Mouse (Mus musculus): ENCODE results near the gene Gm10401.
A peak's percentile ranks its signal among the peaks of the same experiment; 100 is the strongest.
"Not testable (repeated sequence)": the region's sequence is repeated elsewhere in the genome, so short reads cannot be mapped to it uniquely, and the experiment has no call there.

Gm10401 gene

GRCm38 (mm10) chr5:115118961-115119570 is 21.0 kb upstream of the Gm10401 start, which contains the start of gene Acads:
Gene Acads (minus strand): TSS chr5:115119346.
- peak; percentile 91 for DNase-seq (ENCODE audit: low spot score)

- DNase-seq (ENCODE audit: low spot score), result no peak
Observed at GRCm38 (mm10) chr5:115117467-115117866, 19.4 kb upstream of the Gm10401 start.

GRCm38 (mm10) chr5:115116426-115116825 is 18.3 kb upstream of the Gm10401 start:
- DNase-seq (ENCODE audit: low spot score), result no peak

- no peak for DNase-seq (ENCODE audit: low spot score)
Observed at GRCm38 (mm10) chr5:115114501-115114900, 16.4 kb upstream of the Gm10401 start.

- no peak for DNase-seq (ENCODE audit: low spot score)
Observed at GRCm38 (mm10) chr5:115113244-115113643, 15.1 kb upstream of the Gm10401 start.

- DNase-seq (ENCODE audit: low spot score), result no peak
Observed at GRCm38 (mm10) chr5:115111156-115111555, 13.1 kb upstream of the Gm10401 start.

GRCm38 (mm10) chr5:115103253-115103652 is 5.2 kb upstream of the Gm10401 start:
- not testable (repeated sequence) for DNase-seq (ENCODE audit: low spot score)

GRCm38 (mm10) chr5:115102231-115102630 is 4.1 kb upstream of the Gm10401 start:
- DNase-seq (ENCODE audit: low spot score), result no peak

GRCm38 (mm10) chr5:115100473-115100872 is 2.4 kb upstream of the Gm10401 start:
- DNase-seq (ENCODE audit: low spot score), result no peak

- DNase-seq (ENCODE audit: low spot score), result no peak
Observed at GRCm38 (mm10) chr5:115099991-115100390, 1.9 kb upstream of the Gm10401 start.

- no peak for DNase-seq (ENCODE audit: low spot score)
Observed at GRCm38 (mm10) chr5:115099530-115099929, 1.4 kb upstream of the Gm10401 start.

- DNase-seq (ENCODE audit: low spot score), result no peak
Observed at GRCm38 (mm10) chr5:115091776-115092175, 6.3 kb downstream of the Gm10401 start.

- no peak for DNase-seq (ENCODE audit: low spot score)
Observed at GRCm38 (mm10) chr5:115091015-115091414, 7.1 kb downstream of the Gm10401 start.

- DNase-seq (ENCODE audit: low spot score), result no peak
Observed at GRCm38 (mm10) chr5:115089592-115090268, 8.4 kb downstream of the Gm10401 start.

GRCm38 (mm10) chr5:115085675-115086074 is 12.4 kb downstream of the Gm10401 start:
- DNase-seq (ENCODE audit: low spot score), result no peak

GRCm38 (mm10) chr5:115083492-115083891 is 14.6 kb downstream of the Gm10401 start:
- DNase-seq (ENCODE audit: low spot score), result no peak

GRCm38 (mm10) chr5:115081636-115082035 is 16.5 kb downstream of the Gm10401 start:
- no peak for DNase-seq (ENCODE audit: low spot score)

GRCm38 (mm10) chr5:115076144-115076901 is 21.8 kb downstream of the Gm10401 start:
- peak; percentile 59 for DNase-seq (ENCODE audit: low spot score)

GRCm38 (mm10) chr5:115074749-115075148 is 23.3 kb downstream of the Gm10401 start:
- DNase-seq (ENCODE audit: low spot score), result no peak

- not testable (repeated sequence) for DNase-seq (ENCODE audit: low spot score)
Observed at GRCm38 (mm10) chr5:115073306-115073705, 24.8 kb downstream of the Gm10401 start.

GRCm38 (mm10) chr5:115072143-115072542 is 26.0 kb downstream of the Gm10401 start:
- DNase-seq (ENCODE audit: low spot score), result no peak

GRCm38 (mm10) chr5:115071096-115071901 is 26.8 kb downstream of the Gm10401 start:
- no peak for DNase-seq (ENCODE audit: low spot score)
